Mouse (Mus musculus): ENCODE measurements around the gene Fam222b.

GRCm38 (mm10) chr11:78100746-78101145, 6.3 kb downstream of the Fam222b start:
- TF ChIP-seq CTCF (IDR thresholded peaks at IDR 0.05; ENCODE audit: control insufficient read depth, insufficient read depth, low read length): no peak
- no peak for TF ChIP-seq POLR2A (IDR thresholded peaks at IDR 0.05; ENCODE audit: borderline replicate concordance, control insufficient read depth, low read depth, low read length)
